Mouse (Mus musculus) forebrain, embryonic 13.5 days (tissue): ENCODE data around the gene Gm12253. TPM values are rescaled to one million over a fixed set of nuclear protein-coding genes. Genes with fewer than 3 reads are reported as not detected.

Experiments used
- polyA plus RNA-seq: library from polyadenylated mRNA; unstranded; fragments of >200 nt; fragmentation: Nextera tagmentation; extraction: Ambion mirVana; gene quantifications from 2 replicates; pipeline ENCODE4 v1.2.1, GENCODE M21; 2015

Gene Gm12253
- polyA plus RNA-seq, 1 experiment from 2014 or later: not detected

Other genes with a start within 250 kb of the Gm12253 start
- gene Igtp, start 233.0 kb upstream of the Gm12253 start, polyA plus RNA-seq: 0.83 and 0.94 TPM in 2 replicates
- gene Irgm2, start 232.9 kb upstream of the Gm12253 start, polyA plus RNA-seq: 0.29 and 0.49 TPM in 2 replicates
- gene 4930438A08Rik, start 157.8 kb upstream of the Gm12253 start, polyA plus RNA-seq: not detected in 2 replicates
- 28.9 and 31.4 TPM in 2 replicates for gene Zfp692, start 125.5 kb upstream of the Gm12253 start, polyA plus RNA-seq
- 38.1 and 40.5 TPM in 2 replicates for gene Zfp672, start 102.2 kb upstream of the Gm12253 start, polyA plus RNA-seq
- gene Sh3bp5l, start 101.8 kb upstream of the Gm12253 start, polyA plus RNA-seq: 43.9 and 48.0 TPM in 2 replicates
- gene Lypd8, start 53.5 kb upstream of the Gm12253 start, polyA plus RNA-seq: 0.31 TPM in 1 of 2 replicates, not detected in the other
- gene 1810065E05Rik, start 11.4 kb upstream of the Gm12253 start, polyA plus RNA-seq: not detected in 2 replicates
- not detected in 2 replicates for gene Lypd9, start 20.4 kb downstream of the Gm12253 start, polyA plus RNA-seq
- not detected in 2 replicates for gene Olfr30, start 29.7 kb downstream of the Gm12253 start, polyA plus RNA-seq
- gene Olfr332, start 60.0 kb downstream of the Gm12253 start, polyA plus RNA-seq: not detected in 2 replicates
- gene Olfr331, start 70.0 kb downstream of the Gm12253 start, polyA plus RNA-seq: not detected in 2 replicates
- not detected in 2 replicates for gene Olfr330, start 102.3 kb downstream of the Gm12253 start, polyA plus RNA-seq
- gene Olfr329-ps, start 113.9 kb downstream of the Gm12253 start, polyA plus RNA-seq: not detected in 2 replicates
- not detected in 2 replicates for gene Olfr328, start 123.1 kb downstream of the Gm12253 start, polyA plus RNA-seq
- not detected in 2 replicates for gene Olfr224, start 138.0 kb downstream of the Gm12253 start, polyA plus RNA-seq
- not detected in 2 replicates for gene Olfr325, start 145.2 kb downstream of the Gm12253 start, polyA plus RNA-seq
- not detected in 2 replicates for gene Olfr324, start 162.6 kb downstream of the Gm12253 start, polyA plus RNA-seq
- gene 2210407C18Rik, start 183.5 kb downstream of the Gm12253 start, polyA plus RNA-seq: not detected in 2 replicates
- not detected in 2 replicates for gene Olfr323, start 197.9 kb downstream of the Gm12253 start, polyA plus RNA-seq
- gene Trim58, start 207.9 kb downstream of the Gm12253 start, polyA plus RNA-seq: 0.10 TPM in 1 of 2 replicates, not detected in the other
- not detected in 2 replicates for gene Olfr322, start 226.2 kb downstream of the Gm12253 start, polyA plus RNA-seq
- gene Olfr320, start 248.5 kb downstream of the Gm12253 start, polyA plus RNA-seq: not detected in 2 replicates